Mouse (Mus musculus) liver, postnatal 0 days (tissue): ENCODE data around the gene Cdc42.

ENCODE experiments used
- CTCF ChIP-seq: sonication (generic); IDR thresholded peaks from 2 replicates; pipeline ENCODE4 v1.5.1; 2016; ENCODE audit warnings: antibody characterized with exemption, low read depth
- EP300 ChIP-seq: IDR thresholded peaks from 2 replicates; pipeline ENCODE4 v1.6.1; 2016; ENCODE audit warnings: antibody characterized with exemption, low read depth, mild to moderate bottlenecking

- no peak for TF ChIP-seq CTCF
- TF ChIP-seq EP300, result no peak
Measured at GRCm38 (mm10) chr4:137369954-137370750, 12.6 kb upstream of the Cdc42 start.
